Mouse (Mus musculus): Measurements from ENCODE around the gene Nid1. TPM values are rescaled to one million over a fixed set of nuclear protein-coding genes. Genes with fewer than 3 reads are reported as not detected.

Gene Nid1
- polyA plus RNA-seq, 1 experiment = 41.9 TPM

DNA sequence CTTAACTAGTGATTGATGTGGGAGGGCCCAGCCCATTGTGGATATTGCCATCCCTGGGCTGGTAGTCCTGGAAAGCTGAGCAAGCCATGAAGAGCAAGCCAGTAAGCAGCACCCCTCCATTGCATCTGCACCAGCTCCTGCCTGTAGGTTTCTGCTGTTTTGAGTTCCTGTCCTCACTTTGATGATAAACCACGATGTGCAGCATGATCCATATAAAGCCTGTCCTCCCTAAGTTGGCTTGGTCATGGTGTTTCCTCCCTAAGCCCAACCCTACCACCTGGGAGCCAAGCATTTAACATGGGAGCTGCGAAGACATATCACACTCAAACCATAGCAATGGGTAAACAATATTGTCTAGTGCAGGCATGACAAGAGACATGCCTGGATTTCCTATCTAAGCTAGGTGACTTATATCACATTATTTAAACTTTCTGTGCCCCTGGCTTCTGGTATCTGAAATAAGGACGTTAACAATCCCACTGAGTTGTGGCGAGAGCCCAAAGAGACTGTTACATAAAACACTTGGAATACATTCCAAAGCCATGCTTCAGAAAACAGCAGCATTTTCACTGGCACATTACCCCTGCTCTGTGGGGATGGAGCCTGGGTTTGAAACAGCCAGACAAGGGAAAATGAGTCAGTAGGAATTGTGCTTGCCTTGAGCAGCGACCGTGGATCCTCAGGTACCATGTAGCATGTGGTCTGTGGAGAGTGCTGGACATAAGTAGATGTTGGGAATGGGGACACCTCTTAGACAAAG, 111.3 kb downstream of the Nid1 start:
- Histone ChIP-seq H3K27ac (ENCODE audit: insufficient read depth, low read length) (no peak overlapping the region), H3K9me3 (replicated peaks; ENCODE audit: control insufficient read depth, insufficient read depth, low read length, poor library complexity, severe bottlenecking) (peaks cover 3% of the 10 kb centered on the region; the same call in 1 of the 2 replicates), H3K27me3 (ENCODE audit: control insufficient read depth, insufficient read depth, low read length, poor library complexity, severe bottlenecking) (no peaks in the 10 kb centered on the region), H3K9ac (ENCODE audit: low read depth, poor library complexity, severe bottlenecking) (no peak overlapping the region), H3K4me3 (ENCODE audit: low read depth, low read length) (no peak overlapping the region), H3K4me1 (ENCODE audit: control insufficient read depth, insufficient read depth, low read length) (no peaks in the 10 kb centered on the region), H3K36me3 (ENCODE audit: control insufficient read depth, insufficient read depth, low read length, poor library complexity, severe bottlenecking) (no peaks in the 10 kb centered on the region)
- TF ChIP-seq CTCF (IDR thresholded peaks at IDR 0.05; ENCODE audit: low read depth, low read length) = no peak
- TF ChIP-seq POLR2A (IDR thresholded peaks at IDR 0.05; ENCODE audit: insufficient read depth, low read length) = no peak
- TF ChIP-seq EP300 (IDR thresholded peaks at IDR 0.05; ENCODE audit: insufficient read depth, low read depth, low read length) = no peak

DNA sequence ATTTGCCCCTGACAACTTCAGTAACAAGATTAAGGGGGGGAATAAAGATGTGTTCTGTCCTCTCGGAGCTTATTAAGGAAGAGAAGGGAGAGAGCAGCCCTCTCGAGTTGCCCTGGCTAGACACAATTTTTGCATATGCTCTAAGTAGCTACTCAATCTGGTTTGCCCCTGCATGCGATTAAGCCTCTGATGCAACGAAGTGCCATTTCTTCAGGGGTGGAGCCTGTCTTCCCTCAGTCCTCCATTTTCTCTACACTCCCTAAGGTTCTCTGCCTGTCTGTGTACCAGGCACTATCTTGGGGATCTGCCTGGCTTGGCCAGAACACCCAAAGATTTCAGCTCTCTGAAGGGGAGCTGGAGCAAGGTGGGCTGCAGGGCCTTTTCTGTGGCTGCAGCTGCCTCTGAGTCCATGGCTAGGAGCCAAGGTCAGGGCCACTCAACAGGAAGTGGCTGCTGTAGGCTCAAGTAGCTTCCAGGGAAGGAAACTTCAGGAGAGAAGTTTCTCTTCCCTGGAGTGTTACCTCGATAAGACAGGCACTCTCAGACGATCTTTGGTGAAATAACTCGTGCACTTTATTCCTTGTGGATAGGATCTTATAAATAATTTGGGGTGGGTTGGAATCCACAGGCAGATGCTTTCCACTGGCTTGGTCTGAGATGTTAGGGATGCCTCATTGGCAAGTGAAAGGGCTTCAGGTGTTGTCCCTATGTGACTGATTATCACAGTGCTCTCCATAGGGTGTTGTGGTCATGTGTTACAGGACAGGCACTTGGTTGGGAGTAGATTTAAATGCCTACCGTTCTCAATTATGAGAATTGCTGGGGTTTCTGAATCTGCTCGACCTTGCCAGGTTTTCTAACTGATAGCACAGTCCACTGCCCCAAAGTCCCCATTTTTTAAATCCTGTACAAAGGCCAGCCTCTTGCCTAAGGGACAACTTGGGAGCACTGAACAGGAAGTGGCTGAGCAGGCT, 112.6 kb downstream of the Nid1 start:
- H3K27ac ChIP-seq (ENCODE audit: insufficient read depth, low read length) = no peak overlapping the region
- no peaks in the 10 kb centered on the region for H3K4me1 ChIP-seq (ENCODE audit: control insufficient read depth, insufficient read depth, low read length)
- H3K9me3 ChIP-seq (replicated peaks; ENCODE audit: control insufficient read depth, insufficient read depth, low read length, poor library complexity, severe bottlenecking) = no peaks in the 10 kb centered on the region; the same call in 1 of the 2 replicates
- H3K36me3 ChIP-seq (ENCODE audit: control insufficient read depth, insufficient read depth, low read length, poor library complexity, severe bottlenecking) = no peaks in the 10 kb centered on the region
- H3K9ac ChIP-seq (ENCODE audit: low read depth, poor library complexity, severe bottlenecking) = no peak overlapping the region
- H3K4me3 ChIP-seq (ENCODE audit: low read depth, low read length) = no peak overlapping the region
- no peak for TF ChIP-seq POLR2A (IDR thresholded peaks at IDR 0.05; ENCODE audit: insufficient read depth, low read length)
- no peak for TF ChIP-seq EP300 (IDR thresholded peaks at IDR 0.05; ENCODE audit: insufficient read depth, low read depth, low read length)
- TF ChIP-seq CTCF (IDR thresholded peaks at IDR 0.05; ENCODE audit: low read depth, low read length) = no peak
- no peaks in the 10 kb centered on the region for H3K27me3 ChIP-seq (ENCODE audit: control insufficient read depth, insufficient read depth, low read length, poor library complexity, severe bottlenecking)

DNA sequence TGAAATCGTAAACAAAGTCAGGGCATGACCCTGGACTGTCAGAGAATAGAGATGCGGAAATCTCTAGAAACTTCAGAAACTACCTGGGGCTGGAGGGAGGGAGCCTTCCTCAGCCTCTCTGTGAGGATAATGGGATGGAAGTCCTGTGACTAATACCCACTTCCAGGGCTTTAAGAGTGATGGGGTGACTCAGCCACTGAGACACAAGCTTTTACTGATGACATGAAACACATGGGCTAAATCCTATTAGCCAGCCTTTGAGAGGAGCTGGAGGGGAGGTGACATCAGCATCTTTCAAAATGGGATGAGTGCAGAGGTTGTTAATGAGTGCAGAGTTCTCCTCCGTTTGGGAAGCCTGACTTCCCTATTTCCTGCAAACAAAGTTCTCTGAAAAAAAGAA, 114.7 kb downstream of the Nid1 start:
- Histone ChIP-seq H3K36me3 (ENCODE audit: control insufficient read depth, insufficient read depth, low read length, poor library complexity, severe bottlenecking) (no peaks in the 10 kb centered on the region), H3K4me1 (ENCODE audit: control insufficient read depth, insufficient read depth, low read length) (no peaks in the 10 kb centered on the region), H3K9me3 (replicated peaks; ENCODE audit: control insufficient read depth, insufficient read depth, low read length, poor library complexity, severe bottlenecking) (no peaks in the 10 kb centered on the region; the same call in 1 of the 2 replicates), H3K27ac (ENCODE audit: insufficient read depth, low read length) (no peak overlapping the region), H3K27me3 (ENCODE audit: control insufficient read depth, insufficient read depth, low read length, poor library complexity, severe bottlenecking) (no peaks in the 10 kb centered on the region), H3K4me3 (ENCODE audit: low read depth, low read length) (no peak overlapping the region), H3K9ac (ENCODE audit: low read depth, poor library complexity, severe bottlenecking) (no peak overlapping the region)
- no peak for TF ChIP-seq POLR2A (IDR thresholded peaks at IDR 0.05; ENCODE audit: insufficient read depth, low read length)
- no peak for TF ChIP-seq EP300 (IDR thresholded peaks at IDR 0.05; ENCODE audit: insufficient read depth, low read depth, low read length)
- TF ChIP-seq CTCF (IDR thresholded peaks at IDR 0.05; ENCODE audit: low read depth, low read length) = no peak

DNA sequence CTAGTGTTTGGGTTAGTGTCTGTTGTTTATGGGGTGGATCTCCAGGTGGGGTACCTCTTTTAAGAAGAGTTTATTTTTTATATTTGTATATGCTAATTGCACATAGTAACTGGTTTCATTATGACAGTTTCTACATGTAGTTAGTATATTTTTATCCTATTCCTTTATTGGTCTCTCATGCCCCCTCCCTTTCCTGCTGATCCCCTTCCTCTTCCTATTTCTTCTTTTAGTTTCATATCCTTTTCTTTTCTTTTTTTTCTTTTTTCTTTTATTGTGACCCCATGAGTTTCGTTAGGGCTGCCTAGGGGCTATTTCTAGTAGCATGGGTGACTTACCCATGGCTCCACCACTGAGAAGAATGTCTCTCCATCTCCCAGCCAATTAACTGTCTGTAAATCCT, 116.3 kb downstream of the Nid1 start:
- Histone ChIP-seq H3K4me1 (ENCODE audit: control insufficient read depth, insufficient read depth, low read length) (no peaks in the 10 kb centered on the region), H3K4me3 (ENCODE audit: low read depth, low read length) (no peak overlapping the region), H3K27me3 (ENCODE audit: control insufficient read depth, insufficient read depth, low read length, poor library complexity, severe bottlenecking) (no peaks in the 10 kb centered on the region), H3K36me3 (ENCODE audit: control insufficient read depth, insufficient read depth, low read length, poor library complexity, severe bottlenecking) (no peaks in the 10 kb centered on the region), H3K9ac (ENCODE audit: low read depth, poor library complexity, severe bottlenecking) (no peak overlapping the region), H3K27ac (ENCODE audit: insufficient read depth, low read length) (no peak overlapping the region), H3K9me3 (replicated peaks; ENCODE audit: control insufficient read depth, insufficient read depth, low read length, poor library complexity, severe bottlenecking) (no peaks in the 10 kb centered on the region; the same call in 1 of the 2 replicates)
- no peak for TF ChIP-seq EP300 (IDR thresholded peaks at IDR 0.05; ENCODE audit: insufficient read depth, low read depth, low read length)
- no peak for TF ChIP-seq CTCF (IDR thresholded peaks at IDR 0.05; ENCODE audit: low read depth, low read length)
- TF ChIP-seq POLR2A (IDR thresholded peaks at IDR 0.05; ENCODE audit: insufficient read depth, low read length) = no peak

DNA sequence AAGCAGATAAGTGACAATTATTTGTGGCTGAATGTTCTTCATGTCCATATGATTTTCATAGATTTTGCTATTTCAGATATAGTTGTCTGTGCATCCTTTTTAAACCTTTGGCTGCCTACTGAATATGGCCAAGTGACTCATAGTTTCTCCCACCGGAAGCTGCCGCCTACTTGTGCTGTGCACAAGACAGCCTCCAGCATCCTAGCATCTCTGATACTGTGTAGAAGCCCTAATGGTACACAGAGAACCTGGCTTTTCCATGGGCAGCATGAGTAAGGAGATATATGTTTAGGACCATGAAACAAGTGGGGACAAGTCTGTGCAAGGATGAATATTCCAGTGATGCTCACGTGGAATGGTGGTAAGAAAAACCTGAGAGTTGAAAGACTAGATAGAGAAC, 117.8 kb downstream of the Nid1 start:
- Histone ChIP-seq H3K4me3 (ENCODE audit: low read depth, low read length) (no peak overlapping the region), H3K27me3 (ENCODE audit: control insufficient read depth, insufficient read depth, low read length, poor library complexity, severe bottlenecking) (no peaks in the 10 kb centered on the region), H3K27ac (ENCODE audit: insufficient read depth, low read length) (no peak overlapping the region), H3K4me1 (ENCODE audit: control insufficient read depth, insufficient read depth, low read length) (no peaks in the 10 kb centered on the region), H3K36me3 (ENCODE audit: control insufficient read depth, insufficient read depth, low read length, poor library complexity, severe bottlenecking) (no peaks in the 10 kb centered on the region), H3K9me3 (replicated peaks; ENCODE audit: control insufficient read depth, insufficient read depth, low read length, poor library complexity, severe bottlenecking) (no peaks in the 10 kb centered on the region; the same call in 1 of the 2 replicates), H3K9ac (ENCODE audit: low read depth, poor library complexity, severe bottlenecking) (no peak overlapping the region)
- no peak for TF ChIP-seq EP300 (IDR thresholded peaks at IDR 0.05; ENCODE audit: insufficient read depth, low read depth, low read length)
- TF ChIP-seq POLR2A (IDR thresholded peaks at IDR 0.05; ENCODE audit: insufficient read depth, low read length) = no peak
- no peak for TF ChIP-seq CTCF (IDR thresholded peaks at IDR 0.05; ENCODE audit: low read depth, low read length)

Data from ES-Bruce4 (cell line).